Mouse (Mus musculus) frontal cortex, adult 2 months (tissue): ENCODE measurements at regions not wholly inside any gene's neighbourhood (a gene's known extent, or its start where the extent isn't known, plus 50 kb on each side); places are given as distances from the start of the nearest gene placed in this dataset.
A peak's percentile ranks its signal among the peaks of the same experiment; 100 is the strongest.

Experiments used
- DNase-seq, 2 experiments: peaks; one replicate each; pipeline ENCODE4 v3.0.0; 2022; ENCODE audit warnings: low spot score in 1 of 2; ENCODE audit errors: extremely low spot score in 1 of 2

DNA sequence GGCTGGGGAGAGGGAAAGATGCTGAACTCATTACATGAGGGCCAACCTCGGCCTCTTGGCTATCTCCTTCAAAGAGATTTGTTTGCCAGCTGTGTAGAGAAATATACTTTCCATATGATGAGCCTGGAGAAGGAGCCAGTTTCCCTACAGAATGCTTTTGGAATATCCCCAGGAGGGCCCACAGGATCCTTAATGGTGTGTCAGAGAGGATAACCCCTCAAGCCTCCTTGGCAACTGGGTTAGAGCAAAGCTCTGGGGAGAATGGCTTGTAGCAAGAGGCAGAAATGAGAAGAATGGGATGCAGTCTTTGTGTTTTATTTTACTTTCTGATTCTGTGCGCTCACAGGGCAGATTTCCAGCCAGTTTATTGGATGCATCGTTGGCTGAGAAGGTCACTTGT is 353.9 kb downstream of the Dmrt2 start:
- no peak for DNase-seq

DNA sequence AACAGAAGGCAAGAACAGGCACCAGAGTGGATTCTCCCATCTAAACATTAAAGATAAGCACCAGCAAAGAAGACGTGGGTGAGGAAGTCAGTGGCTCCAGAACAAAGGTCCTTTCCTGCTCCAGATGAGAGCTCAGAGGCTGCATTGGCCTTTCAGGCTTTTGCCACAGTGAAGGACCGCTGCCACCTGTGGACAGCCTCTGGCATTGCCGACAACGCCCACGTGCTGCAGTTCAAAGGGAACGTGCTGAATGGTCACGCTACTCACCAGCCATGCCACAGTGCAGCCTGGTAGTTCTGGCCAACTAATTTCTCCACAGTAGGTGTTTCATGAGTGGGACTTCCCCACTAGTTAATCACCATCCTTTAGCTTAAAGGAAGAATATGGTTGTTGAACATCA is 365.1 kb downstream of the Dmrt2 start:
- peak in 1 of 2 experiments; percentile 7 for DNase-seq

DNA sequence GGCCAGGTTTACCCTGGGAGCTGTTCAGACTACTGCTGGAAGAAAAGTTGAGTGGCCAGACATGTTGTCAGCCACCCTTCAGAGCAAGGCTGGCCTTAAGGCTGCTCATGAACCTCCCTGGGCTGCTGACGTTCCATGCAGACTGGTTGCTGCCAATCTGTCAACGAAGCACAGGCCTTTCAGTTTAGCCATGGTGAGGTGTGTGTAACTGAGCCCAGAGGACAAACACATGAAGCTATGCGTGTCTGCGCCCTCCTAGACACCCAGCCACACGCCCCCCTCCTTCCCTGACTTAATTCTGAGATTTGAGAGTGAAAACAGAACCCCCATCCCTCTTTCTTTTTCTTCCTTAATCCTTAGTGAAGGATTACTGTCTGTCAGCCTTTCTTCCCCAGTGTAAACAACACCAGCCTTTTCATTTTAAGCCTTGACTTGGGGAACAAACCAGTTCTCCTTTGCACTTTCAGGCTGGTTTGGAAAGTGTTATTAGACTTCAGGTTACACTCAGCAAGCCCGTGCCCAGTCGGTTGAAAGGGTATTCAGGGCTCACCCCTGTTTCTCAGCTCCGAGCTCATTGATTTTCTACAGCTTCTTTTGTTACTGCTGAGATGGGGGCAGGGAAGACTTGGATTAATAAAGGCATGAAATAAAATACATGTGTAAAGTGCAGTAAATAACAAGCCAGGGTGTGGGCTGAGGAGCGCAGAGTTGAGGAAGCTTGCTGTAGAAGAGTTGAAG is 379.4 kb downstream of the Dmrt2 start:
- DNase-seq: no peak

DNA sequence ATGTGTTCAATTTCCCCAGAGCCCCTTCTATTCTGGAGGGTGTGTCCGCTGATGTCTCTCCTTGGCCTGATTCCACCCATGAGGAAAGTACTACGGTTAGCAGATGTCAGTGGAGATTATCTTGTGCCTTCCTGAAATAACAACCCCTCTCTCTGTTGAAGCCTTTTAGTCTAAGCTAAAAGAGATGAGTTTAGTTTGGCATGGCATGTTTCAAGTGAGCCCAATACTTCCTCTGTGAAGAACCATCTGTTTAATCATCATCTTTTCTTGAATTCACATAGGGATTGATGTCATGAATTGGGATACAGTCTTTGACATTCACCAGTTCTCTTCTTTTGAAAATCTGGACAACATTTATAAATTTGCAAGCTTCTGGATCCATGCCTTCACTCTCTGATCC is 387.5 kb downstream of the Dmrt2 start:
- DNase-seq: no peak

DNA sequence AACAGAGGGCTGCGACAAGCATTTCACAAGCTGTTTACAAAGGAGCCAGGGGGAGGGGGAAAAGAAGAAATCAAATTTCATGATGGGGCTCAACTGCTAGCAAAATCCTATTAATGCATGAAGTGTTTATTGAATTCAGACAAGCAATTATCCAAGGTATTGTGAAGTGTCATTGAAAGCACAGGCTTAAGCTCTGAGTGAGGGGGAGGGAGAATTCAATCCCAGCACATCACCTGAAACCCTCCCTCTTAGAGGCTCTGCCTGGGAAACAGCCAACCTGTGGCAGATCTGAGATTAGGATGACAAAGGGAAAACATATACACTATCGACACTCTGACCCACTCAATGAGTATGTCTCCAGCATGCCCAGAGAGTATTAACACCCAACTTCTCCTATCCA is 396.3 kb downstream of the Dmrt2 start:
- no peak for DNase-seq

DNA sequence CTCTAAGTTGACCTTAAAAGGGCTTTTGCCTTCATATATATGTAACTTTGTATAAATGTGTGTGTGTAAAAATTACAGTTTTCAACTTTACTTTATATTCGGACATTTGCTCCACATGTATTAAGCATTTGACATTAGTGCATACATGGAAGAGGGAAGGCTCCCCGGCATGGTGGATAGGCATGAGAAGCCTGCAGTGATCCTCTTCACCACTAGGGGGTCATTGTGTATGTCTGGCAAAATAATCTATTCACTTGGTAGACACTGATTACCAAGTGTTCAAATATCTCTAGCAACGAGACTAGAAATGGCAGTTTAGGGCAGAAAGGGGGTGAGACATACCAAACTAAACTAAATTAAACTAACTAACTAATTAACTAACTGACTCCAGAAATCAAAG is 397.7 kb downstream of the Dmrt2 start:
- DNase-seq: peak in 1 of 2 experiments; percentile 6

DNA sequence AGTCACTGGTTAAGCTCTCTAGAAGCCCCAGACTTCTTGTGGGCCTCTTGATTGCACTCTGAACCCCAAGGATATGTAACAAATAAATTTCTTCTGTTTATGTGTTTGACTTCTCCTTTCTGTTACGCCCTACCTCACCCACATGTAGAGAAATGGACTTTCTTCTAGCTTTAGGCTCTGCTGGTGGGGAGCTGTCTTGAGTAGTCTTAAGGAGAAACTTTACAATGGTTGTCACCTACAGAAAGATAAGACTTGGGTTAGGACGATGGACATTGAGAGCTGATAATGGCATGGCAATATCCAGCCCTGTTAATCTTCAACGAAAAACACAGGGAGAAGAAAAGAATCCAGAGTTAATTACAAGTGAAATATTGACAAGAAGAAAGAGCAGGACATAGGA is 416.1 kb downstream of the Dmrt2 start:
- DNase-seq: no peak

DNA sequence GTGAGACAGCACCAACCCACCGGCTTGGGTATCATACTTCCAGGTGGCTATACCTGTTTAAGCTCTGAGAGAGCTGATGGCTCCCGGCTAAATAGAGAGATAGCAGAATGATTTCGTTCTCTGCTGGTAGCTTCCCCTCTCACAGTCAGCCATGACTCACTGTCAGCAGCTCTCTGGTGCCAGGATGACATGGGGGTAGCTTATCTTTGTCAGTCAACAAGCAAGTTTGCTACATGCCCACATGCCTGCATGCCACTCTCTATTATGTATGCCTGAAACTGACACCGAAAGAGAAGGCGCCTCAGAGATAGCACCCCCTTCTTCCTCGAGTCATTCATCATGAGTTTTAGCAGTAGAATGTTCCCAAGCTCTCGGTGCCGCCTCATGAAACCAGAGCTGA is 419.2 kb downstream of the Dmrt2 start:
- peak; percentile 13 to 18 for DNase-seq

DNA sequence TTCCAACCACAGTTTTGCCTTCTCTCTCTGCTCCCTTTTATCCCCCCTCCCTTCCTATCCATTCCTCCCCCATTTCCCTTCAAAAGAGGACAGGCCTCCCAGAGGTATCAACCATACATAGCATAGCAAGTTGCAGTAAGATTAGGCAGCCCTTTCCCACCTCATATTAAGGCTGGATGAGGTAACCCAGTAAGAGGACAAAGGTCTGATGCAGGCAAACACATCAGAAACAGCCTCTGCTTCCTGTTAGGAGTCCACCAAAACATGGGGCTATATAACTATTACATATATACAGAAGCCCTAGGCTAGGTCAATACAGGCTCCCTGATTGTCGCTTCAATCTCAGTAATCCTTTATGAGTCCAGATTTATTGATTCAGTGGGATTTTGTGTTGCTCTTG is 421.6 kb downstream of the Dmrt2 start:
- no peak for DNase-seq

DNA sequence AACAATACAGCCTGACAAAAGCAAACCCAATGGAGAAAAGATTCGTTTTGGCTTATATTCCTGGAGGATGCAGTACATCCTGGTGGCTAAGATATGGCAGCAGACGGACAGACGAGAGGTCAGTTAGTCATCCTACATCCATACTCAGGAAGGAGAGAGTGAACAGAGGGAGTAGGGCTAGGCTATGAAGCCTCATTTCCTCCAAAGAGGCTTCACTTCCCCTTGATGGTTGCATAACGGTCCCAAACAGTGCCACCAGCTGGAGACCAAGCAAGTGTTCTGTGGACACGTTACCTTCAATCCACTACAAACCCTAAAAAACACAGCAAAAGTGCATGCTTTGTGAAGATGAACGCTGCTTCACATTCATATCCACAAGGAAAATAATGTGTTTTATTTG is 442.1 kb downstream of the Dmrt2 start:
- DNase-seq: no peak

DNA sequence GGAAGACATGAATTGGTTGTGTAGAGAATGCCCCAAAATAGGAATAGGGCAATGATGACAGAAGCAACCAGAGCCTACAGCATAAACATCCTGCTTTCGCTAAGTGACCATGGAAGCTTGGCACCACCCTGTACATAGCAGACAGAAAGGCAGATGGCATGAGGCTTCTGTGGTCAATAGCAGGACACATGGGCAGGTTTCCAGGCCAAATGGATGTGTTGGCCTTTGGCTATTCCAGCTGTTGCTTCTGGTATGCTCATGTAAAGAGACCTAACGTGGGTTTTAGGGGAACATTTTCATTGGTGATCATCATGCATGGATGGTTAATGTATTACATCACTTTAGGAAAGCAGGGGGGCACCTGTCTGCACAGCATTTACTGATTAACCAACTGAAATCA is 456.2 kb downstream of the Dmrt2 start:
- DNase-seq: no peak

DNA sequence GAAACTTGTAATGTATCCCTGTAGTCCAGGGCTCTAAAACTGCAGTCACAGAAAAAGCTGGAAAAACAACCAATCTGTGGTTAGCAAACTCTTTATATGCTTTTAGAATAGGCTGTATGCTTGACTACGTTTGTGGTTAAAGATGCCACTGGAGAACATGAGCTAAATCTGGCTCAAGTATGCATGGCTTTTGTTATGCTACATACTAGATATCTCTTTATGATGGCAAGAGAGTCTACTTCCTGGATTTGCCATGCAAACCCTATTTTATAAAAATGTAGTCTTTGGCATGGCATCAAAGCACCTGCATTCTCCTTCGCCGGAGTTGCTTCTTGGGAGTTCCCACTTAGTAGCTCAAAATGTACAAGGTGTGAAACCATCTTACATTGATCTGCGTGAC is 462.2 kb downstream of the Dmrt2 start:
- DNase-seq: no peak

DNA sequence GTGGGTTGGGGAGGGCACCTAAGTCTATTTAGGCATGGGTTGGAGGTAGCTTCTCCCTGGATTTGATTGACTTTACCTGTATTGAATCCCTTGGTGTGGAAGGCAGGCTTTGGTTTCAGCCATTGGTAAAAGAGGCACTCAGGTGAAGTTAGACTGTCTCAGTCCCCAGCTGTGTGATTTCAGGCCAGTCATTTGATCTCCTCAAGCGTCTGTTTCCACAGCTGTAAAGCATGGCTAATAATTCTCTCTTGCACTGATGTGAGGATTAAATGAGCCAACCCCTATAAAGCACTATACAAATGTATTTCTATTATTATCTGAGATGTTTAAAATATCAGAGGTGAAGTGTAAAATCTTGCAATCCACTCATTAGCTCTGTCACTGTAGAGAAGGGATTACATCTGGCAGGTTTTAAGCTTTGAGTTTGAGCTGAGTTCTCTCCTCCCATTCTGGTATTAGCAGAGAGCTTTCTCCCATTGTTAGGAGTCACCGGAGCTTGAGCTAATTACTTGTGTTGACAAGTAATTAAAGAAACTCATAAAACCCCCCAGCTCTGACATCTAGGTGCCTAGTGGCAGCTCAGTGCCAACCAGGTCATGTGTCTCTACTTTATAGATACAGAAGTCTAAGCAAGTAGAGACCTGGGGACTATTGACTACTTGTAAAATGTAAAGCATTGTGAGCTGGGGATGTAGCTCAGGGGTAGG is 463.3 kb downstream of the Dmrt2 start:
- no peak for DNase-seq

DNA sequence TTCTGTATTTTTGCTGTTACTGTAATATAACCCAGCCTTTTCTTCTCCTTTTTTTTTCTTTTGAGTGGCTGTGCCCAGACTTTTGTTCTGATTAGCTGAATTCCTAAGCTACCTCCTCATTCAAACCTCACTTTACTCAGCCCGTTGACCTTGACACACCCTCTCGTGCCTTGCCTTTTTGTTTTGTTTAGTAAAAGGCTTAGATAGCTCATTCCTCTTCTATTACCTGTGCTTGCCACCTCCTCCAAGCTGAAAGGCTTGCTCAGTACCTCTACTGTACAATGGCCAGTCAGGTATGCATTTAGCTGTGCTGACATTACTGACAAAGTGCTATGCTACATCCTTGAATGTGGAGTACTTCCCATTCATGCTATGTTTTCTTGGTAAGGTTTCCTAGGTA is 464.2 kb upstream of the Smarca2 start:
- no peak for DNase-seq

DNA sequence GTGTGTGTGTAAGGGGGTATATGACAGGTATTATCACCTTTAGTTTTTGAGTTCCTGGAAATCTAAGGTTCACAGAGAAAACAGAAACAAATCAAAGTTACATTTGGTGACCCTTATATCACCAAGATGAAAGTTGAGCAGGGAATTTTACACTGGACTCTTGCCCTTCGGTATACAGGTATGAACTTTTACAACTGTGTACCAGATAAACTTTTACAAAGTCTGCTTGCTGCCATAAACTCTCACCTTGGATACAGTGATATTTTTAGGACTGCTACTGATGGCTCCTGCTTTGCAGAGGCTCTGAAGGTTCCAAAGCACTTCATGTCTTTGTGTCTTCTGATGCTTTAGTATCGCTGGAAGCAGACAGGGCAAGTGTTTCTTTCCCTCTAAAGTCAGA is 461.3 kb upstream of the Smarca2 start:
- no peak for DNase-seq

DNA sequence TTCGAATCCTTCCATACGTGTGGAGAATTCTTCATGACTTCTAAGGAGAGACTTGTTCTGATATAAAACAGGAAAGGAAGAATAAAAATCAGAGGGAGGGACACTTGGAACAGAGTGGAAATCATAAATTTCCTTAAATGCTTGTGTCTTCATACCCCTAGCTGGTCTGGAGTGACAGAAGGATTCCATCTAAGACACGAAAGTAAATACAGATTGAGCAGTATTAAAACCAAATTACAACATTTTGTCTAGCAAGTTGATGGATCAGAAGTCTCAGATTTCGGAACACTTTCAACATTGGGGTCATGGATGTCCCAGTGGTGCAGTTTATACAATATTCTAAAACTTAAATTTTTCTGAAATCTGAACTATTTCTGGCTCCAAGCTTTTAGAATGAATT is 453.6 kb upstream of the Smarca2 start:
- no peak for DNase-seq

DNA sequence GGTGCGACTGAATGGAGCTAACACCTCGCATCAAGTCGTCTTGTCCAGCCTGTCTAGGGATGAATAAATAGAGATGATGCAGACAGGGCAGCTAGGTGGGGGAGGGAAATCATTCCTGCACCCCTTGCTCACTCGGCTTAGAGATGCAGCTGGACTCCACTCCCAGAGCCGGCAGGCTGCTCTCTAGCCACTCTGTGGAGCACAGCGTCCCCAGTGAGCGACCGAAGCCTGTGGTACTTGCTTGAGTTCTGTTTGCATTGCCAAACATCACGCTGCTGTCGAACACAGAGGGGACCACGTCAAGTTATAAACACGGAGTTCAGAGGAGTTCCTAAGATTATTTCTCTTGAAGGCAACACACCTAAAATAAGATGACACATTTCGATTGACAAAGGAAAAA is 439.9 kb upstream of the Smarca2 start:
- DNase-seq: no peak

DNA sequence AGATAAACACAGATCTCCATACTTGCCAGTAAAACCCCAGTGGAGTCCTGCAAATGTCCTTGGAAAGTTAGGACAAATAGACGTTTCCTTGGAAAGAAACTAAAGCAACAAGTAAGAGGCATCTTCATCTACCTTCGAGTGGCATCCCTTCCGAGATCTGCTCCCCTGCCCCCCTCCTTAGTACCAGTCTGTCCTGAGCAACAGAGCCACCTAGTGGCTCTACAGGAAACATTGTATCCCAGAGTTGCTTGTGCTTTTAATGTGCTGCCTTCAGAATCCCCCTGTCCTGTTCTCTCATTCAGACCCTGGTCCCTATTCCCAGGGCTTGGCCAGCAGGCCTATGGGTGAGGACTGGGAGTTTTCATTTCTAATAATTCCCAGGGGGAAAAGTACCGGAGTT is 423.1 kb upstream of the Smarca2 start:
- peak in 1 of 2 experiments; percentile 27 for DNase-seq

DNA sequence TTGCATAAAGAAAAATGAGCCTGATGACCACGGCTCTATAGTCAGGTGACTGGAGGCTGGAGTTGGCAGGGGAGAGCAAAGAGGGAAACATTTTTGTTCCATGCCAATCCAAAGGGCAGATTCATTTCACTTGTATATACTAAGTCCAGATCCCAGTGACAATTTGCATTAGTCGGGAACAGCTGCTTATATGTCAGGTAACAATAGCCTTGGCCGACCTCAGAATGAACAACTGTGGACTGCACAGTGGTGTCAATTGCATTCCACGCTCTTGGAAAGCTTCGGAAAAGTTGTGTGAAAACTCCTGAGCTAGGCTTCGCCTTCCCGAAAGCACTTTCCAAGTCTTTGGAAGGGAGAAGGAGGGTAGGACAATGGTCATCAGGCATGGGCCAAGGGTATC is 419.8 kb upstream of the Smarca2 start:
- DNase-seq: no peak

DNA sequence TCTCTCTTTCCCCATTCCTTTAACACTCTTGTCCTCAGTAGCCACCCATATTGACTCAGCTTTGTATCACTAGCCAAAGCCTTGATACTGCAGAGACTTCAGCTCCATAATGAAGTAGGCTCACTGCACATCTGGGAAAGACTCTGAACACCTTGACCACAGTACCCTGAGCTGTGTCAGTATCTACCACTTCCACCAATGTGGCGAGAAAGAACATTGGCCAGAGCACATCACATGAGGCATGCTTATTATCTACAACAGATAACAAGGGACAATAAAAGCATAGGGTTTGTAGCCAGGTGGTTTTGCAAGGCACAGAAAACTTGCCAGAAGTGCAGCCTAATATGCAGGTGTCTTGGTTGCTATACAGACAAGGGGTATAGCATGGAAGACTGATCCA is 414.0 kb upstream of the Smarca2 start:
- DNase-seq: no peak

DNA sequence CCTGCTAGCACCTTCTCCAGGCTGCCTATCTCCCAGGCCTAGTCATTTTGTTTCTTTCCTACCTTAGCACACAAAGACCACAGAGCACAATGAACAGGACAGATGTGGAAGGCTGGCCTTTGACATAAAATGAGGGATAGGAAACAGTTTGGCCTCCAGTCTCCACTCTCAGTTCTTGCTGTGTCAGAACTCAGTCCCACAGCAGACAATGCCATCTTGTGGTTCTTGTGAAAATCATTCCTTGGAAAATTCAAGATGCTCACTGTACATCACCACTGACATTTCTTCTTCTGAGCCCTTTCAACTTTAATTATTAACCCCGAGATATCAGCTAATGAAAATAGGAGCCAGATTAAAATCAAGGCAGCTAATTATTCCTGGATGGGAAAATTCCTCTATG is 411.2 kb upstream of the Smarca2 start:
- peak in 1 of 2 experiments; percentile 41 for DNase-seq

DNA sequence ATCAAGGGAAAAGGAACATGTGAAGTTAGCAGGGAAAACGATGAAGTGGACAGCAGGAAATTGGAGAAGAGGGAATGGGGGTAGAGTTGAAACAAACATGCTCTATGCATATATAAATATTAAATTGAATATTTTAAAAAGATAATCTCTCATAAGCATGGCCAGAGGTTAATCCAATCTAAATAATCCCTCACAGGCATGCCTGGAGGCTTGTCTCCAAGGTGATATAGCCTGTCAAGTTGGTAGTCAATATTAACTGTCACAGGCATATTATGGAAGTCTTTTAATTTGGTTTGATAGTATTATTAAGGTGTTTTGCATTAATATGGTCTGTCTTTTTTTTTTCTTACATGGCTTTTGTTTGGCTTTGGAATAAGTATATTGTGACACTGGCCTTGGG is 396.1 kb upstream of the Smarca2 start:
- no peak for DNase-seq
